Mouse (Mus musculus): ENCODE results near the gene Prmt8. TPM values are rescaled to one million over a fixed set of nuclear protein-coding genes. Genes with fewer than 3 reads are reported as not detected.

Prmt8 gene
- polyA plus RNA-seq, 1 experiment from 2014 or later: 0.13 TPM

DNA sequence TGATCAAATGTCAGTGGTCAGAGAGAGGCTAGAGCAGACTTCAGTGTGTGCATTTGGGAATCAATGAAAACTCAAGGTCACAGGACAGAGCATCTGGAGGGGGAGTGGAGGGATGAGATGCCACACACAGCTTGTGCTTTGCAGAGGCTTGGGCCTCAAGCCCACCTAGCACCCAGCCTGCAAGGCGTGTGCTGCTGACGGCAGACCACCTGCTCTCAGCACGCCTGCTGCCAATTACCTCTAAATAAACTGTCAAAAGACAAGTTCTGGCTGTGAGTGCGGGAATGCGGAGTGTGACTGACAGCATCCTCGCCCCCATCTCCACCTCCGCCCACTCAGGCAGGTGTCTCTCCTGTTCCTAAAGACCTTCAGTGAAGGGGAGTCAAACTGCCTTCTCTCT lies 77.0 kb downstream of the Prmt8 start:
- no peak overlapping the region for H3K4me3 ChIP-seq (ENCODE audit: low read depth, low read length)
- DNase-seq (ENCODE audit: low spot score): no peak
- no peaks in the 10 kb centered on the region for H3K36me3 ChIP-seq (ENCODE audit: control insufficient read depth, insufficient read depth, low read length)
- 32% methylated on average over 7 of the region's 7 CpGs for WGBS
- H3K9me3 ChIP-seq (ENCODE audit: control insufficient read depth, low read length): no peaks in the 10 kb centered on the region
- H3K4me1 ChIP-seq (ENCODE audit: control insufficient read depth, insufficient read depth, low read length): 0 out of 2 replicates have a peak, but pooled peaks cover 3% of the 10 kb centered on the region
- no peak overlapping the region for H3K27ac ChIP-seq (replicated peaks; ENCODE audit: low read depth, low read length)
- ATAC-seq (ENCODE audit: insufficient number of reproducible peaks, low FRiP score, low TSS enrichment, low read depth): no peak
- no peaks in the 10 kb centered on the region for H3K27me3 ChIP-seq (ENCODE audit: control insufficient read depth, insufficient read depth, low read length)
- no peak overlapping the region for H3K9ac ChIP-seq (ENCODE audit: low read length)
- H3K4me2 ChIP-seq (ENCODE audit: low read depth, severe bottlenecking): no peak overlapping the region

DNA sequence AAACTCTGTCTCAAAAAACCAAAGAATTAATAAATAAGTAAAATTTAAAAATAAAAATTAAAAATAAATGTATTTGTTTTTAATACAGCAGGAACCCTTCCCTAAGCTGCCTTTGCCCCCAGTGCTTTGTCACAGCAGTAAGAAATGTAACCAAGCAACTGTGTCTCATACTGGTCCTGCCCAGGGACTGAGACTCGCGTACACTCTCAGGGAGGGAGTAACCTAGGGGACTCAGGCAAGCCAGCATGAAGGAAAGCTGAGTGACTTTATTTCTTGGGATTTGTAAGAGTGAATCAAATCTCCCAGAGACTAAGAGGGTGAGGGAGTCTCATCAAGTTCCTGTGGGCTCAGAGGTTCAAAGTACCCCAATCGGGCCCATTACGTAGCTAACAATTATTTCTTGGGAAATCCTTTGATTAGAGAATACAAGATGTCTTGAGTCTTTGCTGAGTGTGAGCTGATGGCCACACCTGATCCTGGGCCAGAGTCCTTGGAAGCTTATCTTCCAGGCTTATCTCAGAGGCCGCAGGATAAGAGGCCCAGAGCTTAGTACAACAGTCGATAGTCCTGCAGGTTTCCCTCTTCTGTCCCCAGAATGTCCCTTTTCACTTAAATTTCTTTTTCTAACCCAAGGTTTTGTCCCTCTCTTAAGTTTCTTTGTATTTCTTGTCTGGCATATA lies 82.0 kb downstream of the Prmt8 start:
- no peak for ATAC-seq (ENCODE audit: insufficient number of reproducible peaks, low FRiP score, low TSS enrichment, low read depth)
- Histone ChIP-seq H3K27me3 (ENCODE audit: control insufficient read depth, insufficient read depth, low read length) (no peaks in the 10 kb centered on the region), H3K9me3 (ENCODE audit: control insufficient read depth, low read length) (no peaks in the 10 kb centered on the region), H3K4me3 (ENCODE audit: low read depth, low read length) (no peak overlapping the region), H3K4me1 (ENCODE audit: control insufficient read depth, insufficient read depth, low read length) (0 out of 2 replicates have a peak, but pooled peaks cover 1% of the 10 kb centered on the region), H3K4me2 (ENCODE audit: low read depth, severe bottlenecking) (no peak overlapping the region), H3K36me3 (ENCODE audit: control insufficient read depth, insufficient read depth, low read length) (no peaks in the 10 kb centered on the region), H3K27ac (replicated peaks; ENCODE audit: low read depth, low read length) (no peak overlapping the region), H3K9ac (ENCODE audit: low read length) (no peak overlapping the region)
- 85% methylated on average over 6 of the region's 6 CpGs for WGBS
- no peak for DNase-seq (ENCODE audit: low spot score)

DNA sequence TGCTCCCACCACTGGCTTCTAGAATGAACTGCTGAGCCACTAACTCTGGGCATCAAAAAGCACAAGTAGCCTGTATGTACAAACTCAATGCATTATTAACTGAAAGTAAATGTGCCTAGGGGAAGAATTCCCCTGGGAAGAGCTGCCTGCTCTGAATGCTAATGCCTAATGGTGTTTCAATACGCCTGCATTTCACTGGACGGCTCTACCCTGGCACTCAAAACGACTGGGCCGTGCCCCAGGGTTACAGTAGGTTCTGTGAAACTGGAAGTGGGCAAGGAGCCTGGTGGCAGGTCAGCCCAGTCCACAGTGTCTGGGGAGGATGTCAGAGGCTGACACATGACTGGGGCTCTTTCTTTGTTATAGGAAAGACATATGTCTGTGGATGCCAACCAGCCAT lies 84.3 kb downstream of the Prmt8 start:
- DNase-seq (ENCODE audit: low spot score) (no peak), ATAC-seq (ENCODE audit: insufficient number of reproducible peaks, low FRiP score, low TSS enrichment, low read depth) (no peak)
- Histone ChIP-seq H3K9ac (ENCODE audit: low read length) (no peak overlapping the region), H3K36me3 (ENCODE audit: control insufficient read depth, insufficient read depth, low read length) (no peaks in the 10 kb centered on the region), H3K4me3 (ENCODE audit: low read depth, low read length) (no peak overlapping the region), H3K27me3 (ENCODE audit: control insufficient read depth, insufficient read depth, low read length) (no peaks in the 10 kb centered on the region), H3K4me1 (ENCODE audit: control insufficient read depth, insufficient read depth, low read length) (no peaks in the 10 kb centered on the region), H3K27ac (replicated peaks; ENCODE audit: low read depth, low read length) (no peak overlapping the region), H3K9me3 (ENCODE audit: control insufficient read depth, low read length) (no peaks in the 10 kb centered on the region), H3K4me2 (ENCODE audit: low read depth, severe bottlenecking) (no peak overlapping the region)
- 87% methylated on average over 4 of the region's 4 CpGs for WGBS

DNA sequence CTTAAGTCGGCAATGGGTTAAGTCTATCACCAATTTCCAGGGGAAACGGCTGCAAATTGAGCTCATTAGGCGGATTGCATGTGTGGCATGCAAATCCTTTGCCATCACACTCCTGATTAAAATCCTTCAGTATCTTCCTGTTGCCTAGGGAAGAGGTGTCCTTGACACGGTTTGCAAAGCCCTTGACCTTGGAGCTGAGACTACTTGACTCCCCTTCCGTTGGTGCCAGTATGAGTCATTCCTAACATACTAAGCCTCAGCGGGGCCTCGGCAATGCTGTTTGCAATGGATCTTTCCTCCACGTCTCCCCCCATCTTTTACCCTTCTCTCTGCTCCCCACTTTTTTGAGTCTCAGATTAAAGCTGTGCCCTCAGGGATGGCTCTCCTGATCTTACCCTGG lies 85.7 kb downstream of the Prmt8 start:
- Histone ChIP-seq H3K4me3 (ENCODE audit: low read depth, low read length) (no peak overlapping the region), H3K27ac (replicated peaks; ENCODE audit: low read depth, low read length) (no peak overlapping the region), H3K9ac (ENCODE audit: low read length) (no peak overlapping the region), H3K36me3 (ENCODE audit: control insufficient read depth, insufficient read depth, low read length) (no peaks in the 10 kb centered on the region), H3K9me3 (ENCODE audit: control insufficient read depth, low read length) (no peaks in the 10 kb centered on the region), H3K4me2 (ENCODE audit: low read depth, severe bottlenecking) (no peak overlapping the region), H3K27me3 (ENCODE audit: control insufficient read depth, insufficient read depth, low read length) (no peaks in the 10 kb centered on the region), H3K4me1 (ENCODE audit: control insufficient read depth, insufficient read depth, low read length) (no peaks in the 10 kb centered on the region)
- DNase-seq (ENCODE audit: low spot score) (no peak), ATAC-seq (ENCODE audit: insufficient number of reproducible peaks, low FRiP score, low TSS enrichment, low read depth) (no peak)
- WGBS: 71% methylated on average over 8 of the region's 8 CpGs

DNA sequence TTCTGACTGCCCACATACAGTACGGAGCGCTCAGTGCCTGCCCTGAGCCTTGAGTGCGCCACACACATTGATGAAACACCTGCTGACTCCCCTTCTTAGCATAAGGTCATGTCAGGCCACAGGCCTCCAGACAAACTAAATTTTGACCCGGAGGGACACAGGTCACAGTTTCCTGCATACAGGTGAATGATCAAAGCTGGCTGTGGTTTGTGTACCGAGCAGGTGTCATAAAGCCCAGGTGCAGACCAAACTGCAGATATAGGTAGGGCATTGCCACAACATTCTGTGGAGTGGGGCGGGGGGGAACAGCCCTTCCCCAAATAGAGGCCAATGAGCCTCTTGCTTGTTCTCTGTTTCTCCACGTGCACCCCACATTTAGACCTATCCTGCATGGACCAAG lies 88.5 kb downstream of the Prmt8 start:
- Histone ChIP-seq H3K4me1 (ENCODE audit: control insufficient read depth, insufficient read depth, low read length) (no peaks in the 10 kb centered on the region), H3K36me3 (ENCODE audit: control insufficient read depth, insufficient read depth, low read length) (no peaks in the 10 kb centered on the region), H3K27ac (replicated peaks; ENCODE audit: low read depth, low read length) (no peak overlapping the region), H3K9me3 (ENCODE audit: control insufficient read depth, low read length) (no peaks in the 10 kb centered on the region), H3K9ac (ENCODE audit: low read length) (no peak overlapping the region), H3K4me3 (ENCODE audit: low read depth, low read length) (no peak overlapping the region), H3K27me3 (ENCODE audit: control insufficient read depth, insufficient read depth, low read length) (no peaks in the 10 kb centered on the region), H3K4me2 (ENCODE audit: low read depth, severe bottlenecking) (no peak overlapping the region)
- ATAC-seq (ENCODE audit: insufficient number of reproducible peaks, low FRiP score, low TSS enrichment, low read depth): no peak
- 86% methylated on average over 7 of the region's 7 CpGs for WGBS
- no peak for DNase-seq (ENCODE audit: low spot score)

DNA sequence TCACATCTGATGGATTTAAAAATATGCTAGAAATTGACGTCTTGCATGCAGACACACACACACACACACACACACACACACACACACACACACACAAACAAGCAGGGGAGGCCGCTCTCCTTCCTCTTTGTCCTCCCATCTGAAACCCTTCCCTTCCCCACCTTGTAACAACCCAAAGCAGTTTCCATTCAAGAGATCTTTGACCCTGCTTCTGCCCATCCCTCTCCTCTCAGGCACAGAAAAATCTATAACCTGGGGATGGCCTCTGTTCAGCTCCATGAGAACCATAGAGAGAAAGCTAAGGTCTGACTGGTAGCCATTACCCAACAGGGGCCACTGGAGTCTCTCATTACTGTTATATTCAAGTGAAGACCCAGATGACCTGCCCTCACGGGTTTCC lies 90.3 kb downstream of the Prmt8 start:
- H3K9me3 ChIP-seq (ENCODE audit: control insufficient read depth, low read length): no peaks in the 10 kb centered on the region
- H3K27ac ChIP-seq (replicated peaks; ENCODE audit: low read depth, low read length): no peak overlapping the region
- DNase-seq (ENCODE audit: low spot score) (no peak), ATAC-seq (ENCODE audit: insufficient number of reproducible peaks, low FRiP score, low TSS enrichment, low read depth) (no peak)
- H3K27me3 ChIP-seq (ENCODE audit: control insufficient read depth, insufficient read depth, low read length): no peaks in the 10 kb centered on the region
- H3K4me3 ChIP-seq (ENCODE audit: low read depth, low read length): no peak overlapping the region
- no peaks in the 10 kb centered on the region for H3K36me3 ChIP-seq (ENCODE audit: control insufficient read depth, insufficient read depth, low read length)
- no peak overlapping the region for H3K4me2 ChIP-seq (ENCODE audit: low read depth, severe bottlenecking)
- H3K4me1 ChIP-seq (ENCODE audit: control insufficient read depth, insufficient read depth, low read length): no peaks in the 10 kb centered on the region
- H3K9ac ChIP-seq (ENCODE audit: low read length): no peak overlapping the region
- 72% methylated on average over 3 of the region's 3 CpGs for WGBS

DNA sequence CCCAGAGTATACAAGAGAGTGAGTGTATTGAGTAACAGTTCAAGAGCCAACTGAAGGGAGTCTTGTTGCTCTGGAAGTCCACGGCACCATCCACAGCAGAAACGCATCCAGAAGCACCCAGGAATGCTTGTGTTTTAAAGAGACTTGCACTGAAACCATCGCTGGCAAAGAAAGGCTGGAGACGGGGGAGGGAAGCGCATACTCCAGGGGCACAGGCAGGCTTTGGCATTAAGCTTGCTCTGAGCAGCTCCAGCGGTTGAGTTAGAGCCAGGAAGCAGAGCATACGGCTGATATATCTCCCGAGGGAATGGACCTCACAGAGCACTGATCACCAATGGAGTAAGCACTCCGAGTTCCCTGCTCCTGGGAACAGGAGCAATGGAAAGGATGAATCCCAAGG lies 91.0 kb downstream of the Prmt8 start:
- H3K9me3 ChIP-seq (ENCODE audit: control insufficient read depth, low read length): no peaks in the 10 kb centered on the region
- ATAC-seq (ENCODE audit: insufficient number of reproducible peaks, low FRiP score, low TSS enrichment, low read depth): no peak
- H3K4me3 ChIP-seq (ENCODE audit: low read depth, low read length): no peak overlapping the region
- no peak for DNase-seq (ENCODE audit: low spot score)
- H3K4me2 ChIP-seq (ENCODE audit: low read depth, severe bottlenecking): no peak overlapping the region
- H3K36me3 ChIP-seq (ENCODE audit: control insufficient read depth, insufficient read depth, low read length): no peaks in the 10 kb centered on the region
- H3K27ac ChIP-seq (replicated peaks; ENCODE audit: low read depth, low read length): no peak overlapping the region
- no peak overlapping the region for H3K9ac ChIP-seq (ENCODE audit: low read length)
- H3K4me1 ChIP-seq (ENCODE audit: control insufficient read depth, insufficient read depth, low read length): no peaks in the 10 kb centered on the region
- no peaks in the 10 kb centered on the region for H3K27me3 ChIP-seq (ENCODE audit: control insufficient read depth, insufficient read depth, low read length)
- WGBS: 84% methylated on average over 9 of the region's 9 CpGs

DNA sequence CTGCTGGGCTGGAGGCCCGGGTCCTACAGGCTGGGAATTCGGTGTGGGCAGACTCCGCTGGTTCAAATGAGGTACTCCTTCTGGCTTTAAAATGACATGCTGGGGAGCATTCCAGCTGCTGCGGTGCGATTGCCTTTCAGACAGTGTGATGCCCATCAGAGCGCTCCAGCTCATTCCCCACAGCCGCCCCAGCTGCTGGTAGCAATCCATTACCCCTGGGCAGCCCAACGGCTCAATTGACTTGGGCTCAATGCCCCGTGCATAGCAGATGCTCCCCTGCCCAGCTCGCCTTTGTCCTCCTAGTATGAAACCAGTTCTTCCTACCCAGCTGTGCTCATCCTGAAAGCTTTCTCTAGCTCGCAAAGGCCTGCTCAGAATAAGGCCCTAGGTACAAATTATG lies 92.4 kb downstream of the Prmt8 start:
- H3K4me1 ChIP-seq (ENCODE audit: control insufficient read depth, insufficient read depth, low read length): no peaks in the 10 kb centered on the region
- no peak overlapping the region for H3K9ac ChIP-seq (ENCODE audit: low read length)
- no peak overlapping the region for H3K4me2 ChIP-seq (ENCODE audit: low read depth, severe bottlenecking)
- no peak for ATAC-seq (ENCODE audit: insufficient number of reproducible peaks, low FRiP score, low TSS enrichment, low read depth)
- no peak for DNase-seq (ENCODE audit: low spot score)
- no peaks in the 10 kb centered on the region for H3K27me3 ChIP-seq (ENCODE audit: control insufficient read depth, insufficient read depth, low read length)
- H3K27ac ChIP-seq (replicated peaks; ENCODE audit: low read depth, low read length): no peak overlapping the region
- no peaks in the 10 kb centered on the region for H3K9me3 ChIP-seq (ENCODE audit: control insufficient read depth, low read length)
- WGBS: 82% methylated on average over 11 of the region's 11 CpGs
- no peak overlapping the region for H3K4me3 ChIP-seq (ENCODE audit: low read depth, low read length)
- no peaks in the 10 kb centered on the region for H3K36me3 ChIP-seq (ENCODE audit: control insufficient read depth, insufficient read depth, low read length)

DNA sequence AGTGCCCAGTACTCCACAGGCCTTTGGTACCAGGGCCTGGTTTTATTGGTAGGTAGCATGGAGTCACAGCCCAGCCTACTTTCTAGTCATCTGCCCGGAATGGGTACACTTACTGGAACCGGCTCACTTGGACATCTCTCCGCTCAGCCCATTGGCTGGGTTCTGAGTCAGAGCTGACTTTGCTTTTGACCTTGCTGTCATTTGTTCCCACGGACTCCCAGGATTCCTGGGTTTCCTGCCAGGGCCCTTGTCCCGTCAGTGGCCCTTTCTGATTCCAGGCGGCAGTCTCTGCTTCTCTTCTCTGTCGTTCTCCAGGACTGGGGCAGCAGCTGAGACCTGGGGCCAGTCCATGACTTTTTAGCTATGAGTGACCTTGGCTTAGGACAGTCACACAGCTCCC lies 97.2 kb downstream of the Prmt8 start:
- ATAC-seq (ENCODE audit: insufficient number of reproducible peaks, low FRiP score, low TSS enrichment, low read depth) (no peak), DNase-seq (ENCODE audit: low spot score) (no peak)
- H3K4me3 ChIP-seq (ENCODE audit: low read depth, low read length): no peak overlapping the region
- H3K9me3 ChIP-seq (ENCODE audit: control insufficient read depth, low read length): no peaks in the 10 kb centered on the region; the same call in 1 of the 2 replicates
- H3K4me2 ChIP-seq (ENCODE audit: low read depth, severe bottlenecking): no peak overlapping the region
- H3K36me3 ChIP-seq (ENCODE audit: control insufficient read depth, insufficient read depth, low read length): no peaks in the 10 kb centered on the region
- no peaks in the 10 kb centered on the region for H3K27me3 ChIP-seq (ENCODE audit: control insufficient read depth, insufficient read depth, low read length)
- H3K9ac ChIP-seq (ENCODE audit: low read length): no peak overlapping the region
- no peak overlapping the region for H3K27ac ChIP-seq (replicated peaks; ENCODE audit: low read depth, low read length)
- no peaks in the 10 kb centered on the region for H3K4me1 ChIP-seq (ENCODE audit: control insufficient read depth, insufficient read depth, low read length)
- WGBS: 80% methylated on average over 7 of the region's 7 CpGs
